Mouse (Mus musculus) lung, postnatal 10 days (tissue): ENCODE results near the gene Ermp1.

ENCODE experiments used
- DNase-seq: peaks from one replicate; pipeline ENCODE4 v3.0.0; 2021

Ermp1 gene

GRCm38 (mm10) chr19:29647651-29648549 is at the start of gene Ermp1:
Ermp1 (minus strand) TSS chr19:29648415.
- DNase-seq: peak; percentile 96

GRCm38 (mm10) chr19:29697245-29697874 is 49.1 kb upstream of the Ermp1 start, which contains the start of gene Mlana:
Mlana (plus strand) TSS chr19:29697824.
- peak; percentile 48 for DNase-seq

GRCm38 (mm10) chr19:29696840-29697239 is 48.6 kb upstream of the Ermp1 start:
- no peak for DNase-seq

- no peak for DNase-seq
Observed at GRCm38 (mm10) chr19:29696309-29696708, 48.1 kb upstream of the Ermp1 start.

- no peak for DNase-seq
Observed at GRCm38 (mm10) chr19:29695071-29695470, 46.9 kb upstream of the Ermp1 start.

GRCm38 (mm10) chr19:29683844-29684540 is 35.8 kb upstream of the Ermp1 start:
- peak; percentile 82 for DNase-seq

GRCm38 (mm10) chr19:29680182-29681152 is 32.3 kb upstream of the Ermp1 start:
- DNase-seq: peak; percentile 9

- DNase-seq: no peak
Observed at GRCm38 (mm10) chr19:29678181-29678778, 30.1 kb upstream of the Ermp1 start.

- no peak for DNase-seq
Observed at GRCm38 (mm10) chr19:29676479-29677193, 28.4 kb upstream of the Ermp1 start.

- no peak for DNase-seq
Observed at GRCm38 (mm10) chr19:29675562-29676078, 27.4 kb upstream of the Ermp1 start.

GRCm38 (mm10) chr19:29674946-29675345 is 26.7 kb upstream of the Ermp1 start:
- no peak for DNase-seq

- DNase-seq: no peak
Observed at GRCm38 (mm10) chr19:29672660-29673059, 24.4 kb upstream of the Ermp1 start.

GRCm38 (mm10) chr19:29671160-29671559 is 22.9 kb upstream of the Ermp1 start:
- no peak for DNase-seq

GRCm38 (mm10) chr19:29670247-29670646 is 22.0 kb upstream of the Ermp1 start:
- DNase-seq: no peak

GRCm38 (mm10) chr19:29668135-29668534 is 19.9 kb upstream of the Ermp1 start:
- DNase-seq: no peak

GRCm38 (mm10) chr19:29666965-29667594 is 18.9 kb upstream of the Ermp1 start:
- no peak for DNase-seq

- DNase-seq: no peak
Observed at GRCm38 (mm10) chr19:29666164-29666563, 17.9 kb upstream of the Ermp1 start.

GRCm38 (mm10) chr19:29664934-29665333 is 16.7 kb upstream of the Ermp1 start:
- no peak for DNase-seq

GRCm38 (mm10) chr19:29663780-29664179 is 15.6 kb upstream of the Ermp1 start:
- DNase-seq: no peak

GRCm38 (mm10) chr19:29661974-29662580 is 13.9 kb upstream of the Ermp1 start:
- DNase-seq: no peak
